Mouse (Mus musculus): ENCODE measurements around the gene Zbtb17. TPM values are rescaled to one million over a fixed set of nuclear protein-coding genes. Genes with fewer than 3 reads are reported as not detected.

Gene Zbtb17
- polyA plus RNA-seq, 1 experiment from 2014 or later: 25.6 TPM

DNA sequence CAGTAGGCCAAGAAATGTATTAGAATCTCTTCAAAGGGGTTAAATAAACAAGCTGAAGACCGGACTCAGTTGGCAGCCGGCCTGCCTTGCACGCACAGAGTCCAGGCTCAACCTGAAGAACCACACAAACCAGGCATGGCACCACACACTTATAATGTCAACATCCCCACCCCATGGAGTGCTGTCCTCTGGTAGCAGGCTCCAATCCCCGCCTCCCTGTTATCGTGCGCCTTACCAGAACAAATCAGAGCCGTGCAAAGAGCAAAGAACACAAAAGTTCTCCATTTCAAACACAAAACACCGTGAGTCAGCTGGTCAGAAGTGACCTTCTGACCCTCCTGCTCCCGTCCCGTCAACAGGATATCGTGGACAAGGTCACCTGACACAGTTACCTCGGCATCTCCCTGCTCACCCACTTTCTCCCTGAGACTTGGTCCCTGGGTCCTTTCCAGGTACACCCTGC is 69.8 kb downstream of the Zbtb17 start:
- peak overlapping the region; percentile 22 for H3K4me2 ChIP-seq (replicated peaks)
- H3K9me3 ChIP-seq: no peaks in the 10 kb centered on the region
- peak; percentile 91 for ATAC-seq
- no peaks in the 10 kb centered on the region for H3K27me3 ChIP-seq (replicated peaks)
- no peak overlapping the region for H3K9ac ChIP-seq
- 0 out of 2 replicates have a peak, but pooled peaks cover 6% of the 10 kb centered on the region for H3K36me3 ChIP-seq
- 21% methylated on average over 12 of the region's 12 CpGs for WGBS
- H3K4me3 ChIP-seq (replicated peaks): no peak overlapping the region
- peaks cover 39% of the 10 kb centered on the region for H3K4me1 ChIP-seq (replicated peaks)
- peak overlapping the region; percentile 55 for H3K27ac ChIP-seq

Other genes with a start within 250 kb of the Zbtb17 start
- 3.9 and 5.1 TPM in 2 replicates for gene Rsg1, start 230.7 kb upstream of the Zbtb17 start, polyA plus RNA-seq (2015; fragmentation: Nextera tagmentation; extraction: Ambion mirVana)
- 16.3 and 17.8 TPM in 2 replicates for gene Arhgef19, start 205.2 kb upstream of the Zbtb17 start, polyA plus RNA-seq (2015; fragmentation: Nextera tagmentation; extraction: Ambion mirVana)
- 6.7 and 7.2 TPM in 2 replicates for gene Epha2, start 143.4 kb upstream of the Zbtb17 start, polyA plus RNA-seq (2015; fragmentation: Nextera tagmentation; extraction: Ambion mirVana)
- 2.0 and 2.3 TPM in 2 replicates for gene Fam131c, start 76.4 kb upstream of the Zbtb17 start, polyA plus RNA-seq (2015; fragmentation: Nextera tagmentation; extraction: Ambion mirVana)
- gene Clcnka, start 45.9 kb upstream of the Zbtb17 start, polyA plus RNA-seq (2015; fragmentation: Nextera tagmentation; extraction: Ambion mirVana): 0.06 and 0.08 TPM in 2 replicates
- gene Clcnkb, start 28.6 kb upstream of the Zbtb17 start, polyA plus RNA-seq (2015; fragmentation: Nextera tagmentation; extraction: Ambion mirVana): not detected in 2 replicates
- 3.0 and 3.1 TPM in 2 replicates for gene Hspb7, start 23.9 kb upstream of the Zbtb17 start, polyA plus RNA-seq (2015; fragmentation: Nextera tagmentation; extraction: Ambion mirVana)
- not detected in 2 replicates for gene Srarp, start 8.5 kb upstream of the Zbtb17 start, polyA plus RNA-seq (2015; fragmentation: Nextera tagmentation; extraction: Ambion mirVana)
- 7.4 and 10.5 TPM in 2 replicates for gene Spen, start 93.9 kb downstream of the Zbtb17 start, polyA plus RNA-seq (2015; fragmentation: Nextera tagmentation; extraction: Ambion mirVana)
- gene Fblim1, start 161.4 kb downstream of the Zbtb17 start, polyA plus RNA-seq (2015; fragmentation: Nextera tagmentation; extraction: Ambion mirVana): 63.9 and 68.9 TPM in 2 replicates
- 18.5 and 21.0 TPM in 2 replicates for gene Tmem82, start 174.0 kb downstream of the Zbtb17 start, polyA plus RNA-seq (2015; fragmentation: Nextera tagmentation; extraction: Ambion mirVana)
- 3.3 and 4.3 TPM in 2 replicates for gene Slc25a34, start 179.2 kb downstream of the Zbtb17 start, polyA plus RNA-seq (2015; fragmentation: Nextera tagmentation; extraction: Ambion mirVana)
- 3.9 and 4.5 TPM in 2 replicates for gene Plekhm2, start 220.2 kb downstream of the Zbtb17 start, polyA plus RNA-seq (2015; fragmentation: Nextera tagmentation; extraction: Ambion mirVana)
- not detected in 2 replicates for gene Rsc1a1, start 240.9 kb downstream of the Zbtb17 start, polyA plus RNA-seq (2015; fragmentation: Nextera tagmentation; extraction: Ambion mirVana)